Mouse (Mus musculus) embryonic stem cell, embryonic (primary cell): ENCODE results near the gene Loxl1.

Experiments used
- CTCF ChIA-PET, 4 experiments: fragments of 300-600 bp in 2 of 4; fragments of 350-600 bp in 2 of 4; sonication (Branson Sonifier 250); formaldehyde crosslinking; loops; one replicate each; lab custom pipeline; 2022; ENCODE audit warnings: inconsistent platforms in 2 of 4; lab: Charles Lee
- POLR2A ChIA-PET, 4 experiments: fragments of 300-600 bp in 2 of 4; fragments of 350-600 bp in 2 of 4; sonication (Branson Sonifier 250); formaldehyde crosslinking; loops; one replicate each; lab custom pipeline; 2022; ENCODE audit warnings: antibody characterized with exemption in 4 of 4, inconsistent platforms in 1 of 4; lab: Charles Lee

The Loxl1 gene

DNA sequence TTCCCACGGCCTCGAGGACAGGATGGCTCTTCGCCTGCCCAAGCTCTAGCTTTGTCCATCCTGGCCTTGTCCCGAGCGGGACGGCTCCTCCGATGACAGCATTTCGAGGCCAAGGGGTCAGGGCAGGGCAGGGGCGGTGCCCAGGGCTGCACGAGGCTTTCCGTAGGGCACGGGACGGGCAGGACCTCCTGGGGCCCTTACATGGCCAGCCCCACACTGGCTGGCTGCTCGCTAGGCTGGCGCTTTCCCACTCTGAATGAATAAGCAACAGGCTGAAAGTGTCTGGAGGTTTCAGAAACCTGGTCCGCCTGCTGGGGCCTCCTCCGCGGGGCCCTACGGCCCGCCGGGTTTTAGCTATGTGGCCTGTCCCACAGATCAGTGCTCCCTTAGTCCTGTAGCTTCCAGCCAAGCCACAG lies at the start of gene Loxl1:
Gene Loxl1 (minus strand): TSS at position 243 of the 416 bp plus-strand sequence.
- ChIA-PET POLR2A (interaction anchor here in 2 of 4 experiments (0.6 to 2.1 kb wide), 16 partner anchors 9 to 166 kb away, joined by 3 to 6 read pairs (median 3); no protein-coding TSS in a partner anchor), CTCF (interaction anchor here in 2 of 4 experiments (0.5 to 1.2 kb wide), 8 partner anchors 8 to 304 kb away, joined by 3 to 8 read pairs (median 4); no protein-coding TSS in a partner anchor)

DNA sequence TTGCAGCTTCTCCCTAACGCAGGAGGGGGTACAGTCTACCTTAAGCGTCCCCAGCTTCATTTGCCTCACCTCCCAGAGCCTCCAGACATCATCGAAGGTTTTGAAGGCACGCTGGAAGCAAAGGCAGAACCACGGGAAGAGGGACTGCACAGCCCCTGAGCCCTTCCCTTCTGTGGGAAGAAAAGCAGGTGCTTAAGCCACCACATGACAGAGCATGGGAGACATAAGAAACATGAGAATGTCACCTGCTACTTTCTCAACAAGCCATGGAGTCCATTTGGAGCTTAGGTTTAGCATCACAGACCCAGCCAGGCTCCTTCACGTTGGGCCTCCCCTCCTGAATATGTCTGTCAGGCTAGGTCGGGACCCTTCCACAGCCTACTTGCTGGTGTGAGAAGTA lies 49.0 kb upstream of the Loxl1 start:
- ChIA-PET CTCF (no interaction called here), POLR2A (interaction anchor here in 1 of 4 experiments (1.2 to 1.4 kb wide), 2 partner anchors 13 to 14 kb away, joined by 3 to 4 read pairs; no protein-coding TSS in a partner anchor)

DNA sequence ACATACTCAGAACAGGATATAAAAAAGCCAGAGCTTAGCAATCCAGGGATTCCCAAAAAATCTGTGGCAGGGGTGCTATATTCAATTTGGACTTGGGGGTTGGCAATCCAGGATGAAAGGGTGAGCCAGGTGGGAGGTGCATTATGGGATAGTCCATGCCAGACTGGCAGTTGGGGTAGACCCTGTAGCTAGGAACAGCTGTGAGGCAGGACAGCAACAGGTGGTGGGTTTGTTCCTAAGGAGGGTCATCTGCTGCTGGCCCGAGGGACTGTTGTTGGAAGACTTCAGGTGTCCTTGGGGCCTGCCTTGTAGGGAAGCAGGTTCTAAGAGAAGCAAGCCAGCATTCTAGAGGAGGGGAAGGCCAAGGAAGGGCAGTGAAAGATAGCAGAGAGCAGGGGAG lies 48.4 kb upstream of the Loxl1 start:
- POLR2A ChIA-PET = interaction anchor here in 1 of 4 experiments (1.0 to 1.4 kb wide), 3 partner anchors 14 to 95 kb away, joined by 3 to 4 read pairs (median 3); no protein-coding TSS in a partner anchor
- CTCF ChIA-PET = no interaction called here

DNA sequence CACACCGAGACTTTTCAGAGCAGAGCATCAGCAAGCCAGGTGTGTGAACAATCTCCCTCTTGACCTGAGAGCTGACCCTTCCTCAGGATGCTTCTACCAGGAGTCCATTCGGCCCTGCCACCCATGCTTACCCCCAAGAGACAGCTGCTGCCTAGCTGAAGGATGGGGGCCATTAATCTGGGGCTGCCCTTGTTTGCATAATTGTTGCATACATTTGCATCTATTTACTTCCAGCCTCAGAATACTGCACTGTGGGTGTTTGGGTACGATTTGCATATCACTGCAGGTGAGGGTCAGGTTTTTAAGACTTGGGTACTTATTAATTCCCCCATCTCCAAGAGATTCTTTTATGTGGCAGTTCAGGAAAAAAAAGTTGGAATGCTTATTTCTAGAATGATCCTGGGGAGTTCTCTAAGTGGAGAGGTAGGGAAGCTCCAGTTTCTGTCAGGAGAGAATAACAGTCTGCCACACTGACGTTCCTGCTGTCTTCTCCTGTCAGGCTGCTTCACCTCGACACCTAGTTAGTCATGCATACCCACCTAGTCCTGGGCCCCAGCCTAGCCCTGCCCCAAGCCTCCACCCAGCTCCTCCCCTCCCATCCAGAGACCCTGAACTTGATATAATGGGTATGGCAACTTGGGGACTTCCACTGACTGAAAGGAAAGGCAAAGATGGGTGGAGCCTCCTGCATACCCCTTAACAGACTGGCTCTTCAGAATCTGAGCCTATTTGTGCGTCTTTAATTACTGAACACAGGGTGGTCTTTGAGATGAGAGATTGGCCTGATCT lies 42.5 kb upstream of the Loxl1 start:
- ChIA-PET CTCF (no interaction called here), POLR2A (interaction anchor here (0.5 to 2.1 kb wide), 11 partner anchors 10 to 486 kb away, joined by 3 to 6 read pairs (median 3); no protein-coding TSS in a partner anchor)

DNA sequence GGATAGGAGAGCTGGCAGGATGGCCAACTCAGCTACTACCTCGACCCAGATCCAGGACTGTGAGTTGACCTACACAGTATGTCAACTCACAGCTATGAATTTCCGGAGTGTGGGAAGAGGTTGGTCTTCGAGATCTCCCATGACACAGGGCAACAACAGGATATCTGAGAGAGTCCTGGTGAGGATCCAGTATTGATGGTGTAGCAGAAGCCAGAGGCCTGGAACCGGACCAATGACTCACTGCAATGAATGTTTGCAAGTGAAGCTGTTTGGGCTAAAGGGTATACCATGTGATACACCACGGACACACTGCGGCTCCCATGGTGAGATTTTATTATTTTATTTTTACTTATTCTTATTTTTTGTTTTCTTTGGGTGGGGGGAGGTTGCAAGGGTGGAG lies 41.7 kb upstream of the Loxl1 start:
- ChIA-PET POLR2A (interaction anchor here in 2 of 4 experiments (0.5 to 2.1 kb wide), 8 partner anchors 10 to 145 kb away, joined by 3 to 6 read pairs (median 3); no protein-coding TSS in a partner anchor), CTCF (interaction anchor here in 1 of 4 experiments (0.6 to 0.8 kb wide), 3 partner anchors 86 to 226 kb away, joined by 3 to 4 read pairs (median 3); no protein-coding TSS in a partner anchor)

DNA sequence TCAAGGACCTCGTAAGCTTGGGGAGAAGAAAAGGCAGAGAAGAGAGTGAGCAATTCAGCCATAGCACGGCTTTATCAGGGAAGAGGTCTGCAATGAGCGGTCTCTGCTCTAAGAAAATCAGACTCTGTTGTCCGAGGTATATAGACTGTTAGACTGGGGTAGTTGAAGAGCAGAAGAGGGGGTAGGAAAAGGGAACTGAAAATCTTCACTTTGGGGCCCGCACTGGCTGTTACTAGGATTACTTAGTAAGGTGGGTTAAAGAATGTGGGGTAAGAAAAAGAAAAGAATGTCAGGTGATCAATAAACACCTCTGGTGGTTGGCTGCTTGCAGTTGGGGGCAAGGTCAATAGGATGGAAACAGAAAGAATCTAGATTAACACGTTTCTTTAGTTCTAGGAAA lies 40.2 kb upstream of the Loxl1 start:
- POLR2A ChIA-PET = interaction anchor here in 1 of 4 experiments (0.6 to 1.7 kb wide), 2 partner anchors 14 to 156 kb away, joined by 4 read pairs; no protein-coding TSS in a partner anchor

DNA sequence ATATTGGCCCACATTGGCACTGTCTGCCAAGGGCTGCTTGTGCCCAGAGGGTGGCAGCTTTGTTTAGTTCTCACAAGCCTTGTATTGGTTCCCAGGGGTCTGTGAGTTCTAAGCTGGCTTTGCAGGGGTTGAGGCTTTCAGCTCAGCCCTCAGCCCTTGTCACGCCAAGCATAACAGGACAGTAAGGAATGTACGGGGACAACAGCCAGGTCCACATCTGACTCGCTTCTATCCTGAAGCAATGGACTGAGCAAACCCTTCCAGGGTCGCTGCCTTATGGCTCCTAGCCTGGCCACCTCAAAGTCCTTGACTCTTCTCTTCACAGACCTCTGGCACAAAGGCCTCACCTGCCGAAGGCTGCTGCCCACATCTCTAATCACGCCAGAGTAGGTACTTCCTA lies 34.8 kb upstream of the Loxl1 start:
- CTCF ChIA-PET = interaction anchor here in 1 of 4 experiments (0.6 kb wide), 1 partner anchor 143 kb away, joined by 7 read pairs; no protein-coding TSS in a partner anchor
- POLR2A ChIA-PET = no interaction called here

More for the DNA sequence above, 40.2 kb upstream of the Loxl1 start:
- CTCF ChIA-PET = no interaction called here

DNA sequence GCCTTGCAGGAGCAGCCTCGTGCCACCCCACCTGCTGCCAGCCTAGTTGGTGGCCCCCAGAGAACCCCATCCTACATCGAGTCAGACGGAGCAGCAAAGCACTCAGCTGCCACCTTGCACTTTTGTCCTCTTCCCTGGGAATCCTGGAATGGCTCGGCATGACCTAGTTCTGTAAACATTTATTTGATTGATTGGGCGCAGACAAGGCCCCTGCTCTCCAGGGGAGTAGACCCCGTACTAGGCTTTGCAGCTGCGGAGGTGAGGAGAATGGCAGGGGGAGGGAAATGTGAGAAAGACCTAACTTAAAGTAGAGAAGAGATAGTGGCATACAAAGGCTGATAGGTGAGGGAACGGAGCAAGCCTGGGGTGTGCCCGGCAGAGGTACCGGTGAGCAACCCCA lies 33.5 kb upstream of the Loxl1 start:
- POLR2A ChIA-PET = interaction anchor here in 2 of 4 experiments (0.9 to 1.8 kb wide), 2 partner anchors 48 to 72 kb away, joined by 3 to 5 read pairs; no protein-coding TSS in a partner anchor
- CTCF ChIA-PET = interaction anchor here in 1 of 4 experiments (0.6 kb wide), 2 partner anchors 65 to 528 kb away, joined by 3 to 4 read pairs; no protein-coding TSS in a partner anchor

DNA sequence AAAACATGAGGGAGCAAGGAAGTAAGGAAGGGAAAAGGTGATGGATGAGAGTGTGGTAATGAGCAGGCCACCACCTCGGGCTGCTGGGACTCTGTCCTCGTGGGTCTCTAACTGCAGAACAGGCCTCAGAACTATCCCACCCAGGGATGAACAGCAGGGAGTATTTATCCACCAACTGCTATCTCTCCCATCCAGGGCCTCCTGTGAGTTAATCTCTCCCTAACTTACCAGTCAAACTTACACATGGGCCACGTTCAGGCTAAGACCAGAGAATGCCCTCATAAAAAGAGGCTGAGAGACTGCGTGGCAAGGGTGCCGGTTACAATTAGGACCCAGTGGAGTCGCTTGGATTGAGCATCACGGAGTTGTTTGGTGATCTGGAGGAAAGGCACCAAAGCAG lies 33.0 kb upstream of the Loxl1 start:
- ChIA-PET POLR2A (interaction anchor here in 2 of 4 experiments (0.9 to 1.8 kb wide), 2 partner anchors 48 to 71 kb away, joined by 3 to 5 read pairs; no protein-coding TSS in a partner anchor), CTCF (interaction anchor here in 1 of 4 experiments (0.6 kb wide), 1 partner anchor 528 kb away, joined by 3 read pairs; no protein-coding TSS in a partner anchor)

DNA sequence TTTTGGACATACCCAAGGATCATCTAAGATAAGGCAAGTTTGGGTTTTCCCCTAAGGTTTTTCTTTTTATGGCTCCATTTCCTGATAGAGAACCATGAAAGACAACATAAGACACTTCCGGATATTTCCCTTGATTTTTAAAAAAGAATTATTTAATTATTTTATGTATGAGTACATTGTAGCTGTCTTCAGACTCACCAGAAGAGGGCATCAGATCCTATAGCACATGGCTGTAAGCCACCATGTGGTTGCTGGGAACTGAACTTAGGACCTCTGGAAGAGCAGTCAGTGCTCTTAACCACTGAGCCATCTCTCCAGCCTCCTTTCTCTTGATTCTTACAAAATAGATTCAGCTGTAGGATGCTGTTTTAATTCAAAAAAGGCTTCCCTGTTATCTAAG lies 28.8 kb upstream of the Loxl1 start:
- ChIA-PET POLR2A (interaction anchor here in 1 of 4 experiments (0.9 to 1.7 kb wide), 3 partner anchors 12 to 116 kb away, joined by 3 to 8 read pairs (median 4); no protein-coding TSS in a partner anchor), CTCF (interaction anchor here (0.5 to 2.0 kb wide), 5 partner anchors 182 to 260 kb away, joined by 3 to 5 read pairs (median 4); no protein-coding TSS in a partner anchor)

DNA sequence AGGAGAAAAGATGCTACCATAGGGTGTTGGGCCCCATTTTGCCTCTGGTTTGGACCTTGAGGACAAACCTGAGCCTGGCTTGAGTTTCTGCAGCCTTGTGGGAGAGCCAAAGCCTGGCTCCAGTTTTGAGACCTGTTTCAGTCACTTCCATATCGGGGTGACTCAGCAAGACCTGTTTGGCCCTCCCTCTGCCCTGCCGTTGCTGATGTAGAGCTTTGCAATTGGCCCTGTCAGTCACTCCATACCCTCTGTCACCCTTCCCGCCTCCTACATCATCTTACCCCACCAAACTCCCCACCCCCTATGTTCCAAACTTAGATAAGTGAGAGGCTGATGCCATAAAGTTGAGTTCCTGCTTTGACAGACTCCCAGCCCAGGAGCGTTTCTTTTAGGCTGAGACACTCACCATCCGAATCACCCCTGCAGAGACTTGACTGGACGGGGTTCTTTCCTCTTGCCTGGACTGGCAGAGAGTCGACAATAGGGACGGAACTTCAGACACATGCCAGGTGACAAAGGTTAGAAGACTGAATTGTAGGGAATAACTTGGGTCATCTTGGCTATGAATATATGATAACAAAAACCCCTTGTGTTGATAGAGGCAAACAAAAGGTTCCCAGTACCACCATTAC lies 23.8 kb upstream of the Loxl1 start:
- POLR2A ChIA-PET = interaction anchor here in 1 of 4 experiments (1.1 kb wide), 1 partner anchor 23 kb away, joined by 3 read pairs; no protein-coding TSS in a partner anchor
- CTCF ChIA-PET = no interaction called here

DNA sequence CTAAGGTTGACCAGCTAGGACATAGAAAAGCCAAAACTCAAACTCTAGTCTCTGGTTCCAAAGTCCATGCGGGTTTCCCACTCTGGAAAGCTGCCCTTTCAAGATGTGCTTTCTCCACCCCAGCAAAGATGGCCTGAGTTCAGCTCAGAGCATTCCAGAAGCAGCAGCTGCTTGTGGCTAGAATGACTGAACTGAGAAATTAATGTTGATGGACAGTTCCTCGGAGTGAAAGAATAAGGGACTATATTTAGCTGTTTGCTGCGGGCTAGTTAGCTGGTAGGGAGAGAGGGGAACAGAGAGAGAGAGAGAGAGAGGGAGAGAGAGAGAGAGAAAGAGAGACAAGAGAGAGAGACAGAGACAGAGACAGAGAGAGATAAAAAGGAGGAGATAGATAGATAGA lies 18.3 kb upstream of the Loxl1 start:
- ChIA-PET POLR2A (interaction anchor here in 1 of 4 experiments (1.4 kb wide), 1 partner anchor 9 kb away, joined by 3 read pairs; no protein-coding TSS in a partner anchor), CTCF (interaction anchor here in 1 of 4 experiments (0.7 kb wide), 1 partner anchor 29 kb away, joined by 3 read pairs; no protein-coding TSS in a partner anchor)

DNA sequence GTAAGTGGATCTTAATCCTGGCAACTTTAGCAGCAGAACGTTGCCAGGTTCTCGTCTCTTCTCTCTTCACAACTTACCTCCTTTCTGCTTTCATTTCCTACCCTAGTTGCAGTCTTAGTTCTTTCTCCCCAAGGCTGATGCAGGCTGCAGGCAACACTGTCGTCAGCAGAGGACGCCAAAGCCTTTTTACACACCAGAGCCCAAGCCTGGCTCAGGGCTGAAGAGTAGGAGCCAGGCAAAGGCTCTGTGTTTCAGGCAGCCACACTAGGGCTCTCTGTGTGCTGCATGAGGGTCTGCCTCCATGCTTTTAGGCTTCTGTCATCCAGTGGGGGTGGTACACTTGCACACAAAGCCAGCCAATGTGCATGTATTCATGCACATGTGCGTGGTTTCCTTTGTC lies 17.3 kb upstream of the Loxl1 start:
- ChIA-PET POLR2A (interaction anchor here in 2 of 4 experiments (0.5 to 0.9 kb wide), 2 partner anchors 20 to 35 kb away, joined by 3 to 4 read pairs; no protein-coding TSS in a partner anchor), CTCF (interaction anchor here in 1 of 4 experiments (0.6 to 1.5 kb wide), 3 partner anchors 9 to 248 kb away, joined by 3 to 6 read pairs (median 3); no protein-coding TSS in a partner anchor)

DNA sequence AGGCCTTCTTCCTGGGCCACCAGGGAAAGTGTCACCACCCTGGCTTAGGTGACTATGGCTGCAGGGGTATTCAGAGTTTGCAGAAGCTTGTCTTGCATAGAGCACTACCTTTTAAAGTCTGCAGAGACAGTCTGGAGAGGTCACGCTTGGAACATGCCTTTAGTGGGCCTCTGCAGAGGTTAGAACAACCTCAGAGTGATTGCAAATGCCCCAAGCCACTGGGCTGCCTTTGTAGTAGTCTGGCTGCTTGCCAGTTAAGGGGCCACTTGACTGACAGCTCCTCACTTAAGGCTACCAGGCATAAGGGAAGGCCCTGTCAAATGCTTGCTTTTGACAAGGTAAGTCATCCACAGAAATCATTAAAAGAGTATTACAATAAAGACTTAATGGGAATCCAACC lies 14.4 kb upstream of the Loxl1 start:
- POLR2A ChIA-PET = interaction anchor here in 1 of 4 experiments (1.1 kb wide), 1 partner anchor 9 kb away, joined by 4 read pairs; no protein-coding TSS in a partner anchor
- CTCF ChIA-PET = no interaction called here

DNA sequence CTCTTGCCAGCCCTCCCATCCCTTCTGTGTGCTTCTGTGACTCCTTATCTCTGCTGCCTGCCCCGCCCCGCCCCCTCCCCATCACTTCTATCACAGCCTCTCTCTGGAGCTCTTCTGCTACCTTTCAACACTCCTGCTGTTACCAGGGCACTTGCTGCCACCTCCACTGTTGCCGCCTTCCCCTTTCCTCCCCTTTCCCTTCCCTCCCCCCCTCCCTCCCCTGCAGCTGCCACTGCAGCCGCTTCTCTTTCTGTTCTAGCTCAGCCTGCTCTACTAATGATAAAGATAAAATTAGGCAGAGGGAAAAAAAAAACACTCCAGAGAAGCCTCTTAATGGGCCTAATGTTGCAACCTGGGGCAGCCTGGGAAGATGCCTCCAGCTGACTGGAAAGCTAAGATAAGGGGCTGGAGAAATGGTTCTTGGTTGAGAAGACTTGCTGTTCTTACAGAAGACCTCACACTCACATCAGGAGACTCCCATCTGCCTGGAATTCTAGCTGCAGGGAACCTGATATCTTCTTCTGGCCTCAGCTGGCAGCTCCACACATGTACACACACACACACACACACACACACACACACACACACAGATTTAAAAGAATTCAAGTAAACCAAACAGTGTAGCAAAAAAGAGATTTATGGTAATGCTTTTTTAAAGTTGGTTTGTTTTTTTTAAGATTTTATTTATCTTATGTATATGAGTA lies 13.6 kb upstream of the Loxl1 start:
- ChIA-PET CTCF (interaction anchor here in 2 of 4 experiments (0.6 kb wide), 3 partner anchors 31 to 193 kb away, joined by 4 to 13 read pairs (median 4); no protein-coding TSS in a partner anchor), POLR2A (interaction anchor here in 3 of 4 experiments (0.6 to 1.7 kb wide), 7 partner anchors 9 to 327 kb away, joined by 3 to 6 read pairs (median 4); partner anchors contain the start of gene Tbc1d21 (in 1 of the 3))

DNA sequence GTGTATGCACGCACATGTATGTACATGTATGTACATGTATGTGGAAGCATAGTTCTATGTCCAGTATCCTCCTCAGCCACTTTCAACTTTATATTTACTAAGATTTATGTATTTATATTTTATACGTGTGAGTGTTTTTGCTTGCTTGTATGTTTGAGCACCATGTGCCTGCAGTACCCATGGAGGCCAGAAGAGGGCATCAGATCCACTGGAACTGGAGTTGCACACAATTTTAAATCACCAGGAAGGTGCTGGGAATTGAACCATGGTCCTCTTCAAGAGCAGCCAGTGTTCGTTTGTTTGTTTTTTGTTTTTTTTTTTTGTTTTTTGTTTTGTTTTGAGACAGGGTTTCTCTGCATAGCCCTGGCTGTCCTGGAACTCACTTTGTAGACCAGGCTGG lies 8.7 kb upstream of the Loxl1 start:
- CTCF ChIA-PET = interaction anchor here in 3 of 4 experiments (0.5 to 2.1 kb wide), 5 partner anchors 75 to 257 kb away, joined by 3 to 11 read pairs (median 5); no protein-coding TSS in a partner anchor
- POLR2A ChIA-PET = interaction anchor here in 1 of 4 experiments (1.1 kb wide), 1 partner anchor 12 kb away, joined by 3 read pairs; no protein-coding TSS in a partner anchor

DNA sequence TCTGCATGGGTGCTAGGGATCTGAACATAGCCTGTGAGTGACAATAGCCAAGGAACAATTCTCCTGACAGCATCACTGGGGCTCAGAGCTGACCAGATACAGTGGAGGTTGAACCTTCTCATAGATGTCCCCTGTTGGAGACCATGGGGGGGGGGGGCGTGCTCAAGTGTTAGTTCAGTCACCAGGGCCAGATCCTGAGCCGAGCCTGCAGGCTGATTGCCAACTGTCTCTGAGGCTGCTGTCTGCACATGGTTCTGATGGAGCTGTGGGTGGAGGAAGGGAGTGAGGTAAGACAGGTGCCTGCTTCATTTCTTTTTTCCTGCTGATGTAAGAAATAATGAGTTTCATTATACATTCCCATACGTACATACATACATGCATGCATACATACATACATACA lies 5.3 kb upstream of the Loxl1 start:
- ChIA-PET CTCF (interaction anchor here in 2 of 4 experiments (0.6 to 0.7 kb wide), 2 partner anchors 36 to 115 kb away, joined by 3 read pairs; no protein-coding TSS in a partner anchor), POLR2A (interaction anchor here in 1 of 4 experiments (0.6 kb wide), 1 partner anchor 251 kb away, joined by 5 read pairs; no protein-coding TSS in a partner anchor)
